Mouse (Mus musculus) liver, embryonic 11.5 days (tissue): ENCODE data around the gene Ebf1. TPM values are rescaled to one million over a fixed set of nuclear protein-coding genes. Genes with fewer than 3 reads are reported as not detected.
A peak's percentile ranks its signal among the peaks of the same experiment; 100 is the strongest.

Experiments
- ATAC-seq: fragments of 200-750 bp; cut with Nextera tagmentation; replicated peaks from 2 replicates; pipeline ENCODE4 v1.8.0; 2017; ENCODE audit warnings: moderate number of reproducible peaks, mild to moderate bottlenecking, moderate TSS enrichment, moderate library complexity; ENCODE audit not compliant: low FRiP score
- DNase-seq: peaks from one replicate; pipeline ENCODE4 v3.0.0-alpha.2; 2017; ENCODE audit warnings: low spot score
- H3K27ac ChIP-seq: fragments of 300-500 bp; sonication (generic); 2 replicates; pipeline ENCODE4 v1.5.1; 2014; ENCODE audit warnings: mild to moderate bottlenecking, low read depth, low read length, control low read depth
- H3K27me3 ChIP-seq: fragments of 300-500 bp; sonication (generic); replicated peaks from 2 replicates; pipeline ENCODE4 v1.6.1; 2014; ENCODE audit warnings: low read length, mixed read lengths; ENCODE audit not compliant: control insufficient read depth, insufficient read depth
- H3K36me3 ChIP-seq: fragments of 300-500 bp; sonication (generic); 2 replicates; pipeline ENCODE4 v1.6.1; 2014; ENCODE audit warnings: mild to moderate bottlenecking, low read length, moderate library complexity, mixed read lengths; ENCODE audit not compliant: control insufficient read depth, insufficient read depth
- H3K4me1 ChIP-seq: fragments of 300-500 bp; sonication (generic); replicated peaks from 2 replicates; pipeline ENCODE4 v1.6.1; 2014; ENCODE audit warnings: low read length, mixed read lengths; ENCODE audit not compliant: control insufficient read depth, insufficient read depth
- H3K4me2 ChIP-seq: fragments of 300-500 bp; sonication (generic); 2 replicates; pipeline ENCODE4 v1.6.1; 2014; ENCODE audit warnings: mild to moderate bottlenecking, control low read depth, moderate library complexity
- H3K4me3 ChIP-seq: fragments of 300-500 bp; sonication (generic); 2 replicates; pipeline ENCODE4 v1.5.1; 2014; ENCODE audit warnings: low read depth, low read length, control low read depth
- H3K9ac ChIP-seq: fragments of 300-500 bp; sonication (generic); 2 replicates; pipeline ENCODE4 v1.6.1; 2014; ENCODE audit warnings: low read depth, low read length, control low read depth
- H3K9me3 ChIP-seq: fragments of 300-500 bp; sonication (generic); 2 replicates; pipeline ENCODE4 v1.6.1; 2016; ENCODE audit warnings: low read length, inconsistent platforms, mixed read lengths; ENCODE audit not compliant: control insufficient read depth
- WGBS: fragments of 180-500 bp; shearing (Covaris S2); extraction: QIAGEN DNeasy Blood & Tissue Kit; methylation state at CpG from one replicate; pipeline ENCODE4 v1.1.7; 2014; 5-methylcytosine and 5-hydroxymethylcytosine counted together
- polyA plus RNA-seq: library from polyadenylated mRNA; unstranded; fragments of >200 nt; fragmentation: Nextera tagmentation; extraction: Ambion mirVana; gene quantifications from 2 replicates; pipeline ENCODE4 v1.2.1, GENCODE M21; 2014

Ebf1 gene
- polyA plus RNA-seq, 1 experiment from 2014 or later = 0.99 TPM

GRCm38 (mm10) chr11:44741042-44741491 is 124.0 kb downstream of the Ebf1 start:
- Histone ChIP-seq H3K4me2 (peak overlapping the region; percentile 34; the same call in 1 of the 2 replicates), H3K27me3 (no peaks in the 10 kb centered on the region), H3K36me3 (no peaks in the 10 kb centered on the region), H3K4me1 (no peaks in the 10 kb centered on the region), H3K27ac (no peak overlapping the region), H3K9me3 (no peaks in the 10 kb centered on the region), H3K4me3 (no peak overlapping the region), H3K9ac (no peak overlapping the region)
- WGBS = 63% methylated on average over 20 of the region's 20 CpGs
- DNase-seq (no peak), ATAC-seq (no peak)

GRCm38 (mm10) chr11:44744446-44744845 is 127.3 kb downstream of the Ebf1 start:
- 61% methylated on average over 7 of the region's 7 CpGs for WGBS
- H3K27ac ChIP-seq = no peak overlapping the region
- no peak overlapping the region for H3K4me3 ChIP-seq
- no peaks in the 10 kb centered on the region for H3K9me3 ChIP-seq
- H3K4me1 ChIP-seq = no peaks in the 10 kb centered on the region
- DNase-seq (no peak), ATAC-seq (no peak)
- no peaks in the 10 kb centered on the region for H3K36me3 ChIP-seq
- no peak overlapping the region for H3K4me2 ChIP-seq
- H3K9ac ChIP-seq = no peak overlapping the region
- H3K27me3 ChIP-seq = no peaks in the 10 kb centered on the region

GRCm38 (mm10) chr11:44745946-44746345 is 128.8 kb downstream of the Ebf1 start:
- Histone ChIP-seq H3K27ac (no peak overlapping the region), H3K27me3 (no peaks in the 10 kb centered on the region), H3K9me3 (no peaks in the 10 kb centered on the region), H3K9ac (no peak overlapping the region), H3K4me2 (no peak overlapping the region), H3K4me1 (no peaks in the 10 kb centered on the region), H3K4me3 (no peak overlapping the region), H3K36me3 (no peaks in the 10 kb centered on the region)
- DNase-seq (no peak), ATAC-seq (no peak)
- WGBS = 72% methylated on average over 2 of the region's 2 CpGs

GRCm38 (mm10) chr11:44746731-44747130 is 129.6 kb downstream of the Ebf1 start:
- WGBS = 16% methylated on average over 3 of the region's 3 CpGs
- DNase-seq = no peak

GRCm38 (mm10) chr11:44749309-44749708 is 132.2 kb downstream of the Ebf1 start:
- no peak for DNase-seq
- Histone ChIP-seq H3K9ac (no peak overlapping the region), H3K36me3 (no peaks in the 10 kb centered on the region), H3K4me1 (no peaks in the 10 kb centered on the region), H3K27me3 (no peaks in the 10 kb centered on the region), H3K4me2 (no peak overlapping the region), H3K4me3 (no peak overlapping the region), H3K9me3 (no peaks in the 10 kb centered on the region), H3K27ac (no peak overlapping the region)
- 83% methylated on average over 3 of the region's 3 CpGs for WGBS
- ATAC-seq = no peak

More at GRCm38 (mm10) chr11:44746731-44747130, 129.6 kb downstream of the Ebf1 start:
- Histone ChIP-seq H3K9ac (no peak overlapping the region), H3K4me1 (no peaks in the 10 kb centered on the region), H3K27ac (peak overlapping the region; percentile 46; the same call in 1 of the 2 replicates), H3K9me3 (no peaks in the 10 kb centered on the region), H3K27me3 (no peaks in the 10 kb centered on the region), H3K36me3 (no peaks in the 10 kb centered on the region), H3K4me3 (no peak overlapping the region), H3K4me2 (no peak overlapping the region)
- peak; percentile 80 for ATAC-seq

GRCm38 (mm10) chr11:44754336-44754735 is 137.2 kb downstream of the Ebf1 start:
- no peak overlapping the region for H3K9ac ChIP-seq
- DNase-seq (no peak), ATAC-seq (no peak)
- H3K27ac ChIP-seq = no peak overlapping the region
- WGBS = 76% methylated on average over 4 of the region's 4 CpGs
- no peaks in the 10 kb centered on the region for H3K4me1 ChIP-seq
- H3K27me3 ChIP-seq = no peaks in the 10 kb centered on the region
- no peak overlapping the region for H3K4me2 ChIP-seq
- H3K4me3 ChIP-seq = no peak overlapping the region
- H3K36me3 ChIP-seq = no peaks in the 10 kb centered on the region
- H3K9me3 ChIP-seq = no peaks in the 10 kb centered on the region

- Histone ChIP-seq H3K27me3 (no peaks in the 10 kb centered on the region), H3K27ac (no peak overlapping the region), H3K9ac (no peak overlapping the region), H3K36me3 (no peaks in the 10 kb centered on the region), H3K4me1 (no peaks in the 10 kb centered on the region), H3K9me3 (no peaks in the 10 kb centered on the region), H3K4me2 (no peak overlapping the region), H3K4me3 (no peak overlapping the region)
- WGBS = 69% methylated on average over 7 of the region's 7 CpGs
- ATAC-seq (no peak), DNase-seq (no peak)
Measured at GRCm38 (mm10) chr11:44756321-44756720, 139.2 kb downstream of the Ebf1 start.

GRCm38 (mm10) chr11:44758857-44759256 is 141.7 kb downstream of the Ebf1 start:
- Histone ChIP-seq H3K4me3 (no peak overlapping the region), H3K27ac (no peak overlapping the region), H3K9ac (no peak overlapping the region), H3K4me1 (no peaks in the 10 kb centered on the region), H3K36me3 (no peaks in the 10 kb centered on the region), H3K4me2 (no peak overlapping the region), H3K9me3 (no peaks in the 10 kb centered on the region), H3K27me3 (no peaks in the 10 kb centered on the region)
- no peak for ATAC-seq
- DNase-seq = no peak
- WGBS = 71% methylated on average over 4 of the region's 4 CpGs

- DNase-seq (no peak), ATAC-seq (no peak)
- no peaks in the 10 kb centered on the region for H3K27me3 ChIP-seq
- H3K9me3 ChIP-seq = no peaks in the 10 kb centered on the region
- WGBS = 14% methylated on average over 20 of the region's 20 CpGs
- H3K4me3 ChIP-seq = 0 out of 2 replicates have a peak overlapping the region, but pooled peaks have one; percentile 6
- no peaks in the 10 kb centered on the region for H3K4me1 ChIP-seq
- H3K4me2 ChIP-seq = peak overlapping the region; percentile 42
- no peak overlapping the region for H3K9ac ChIP-seq
- H3K27ac ChIP-seq = no peak overlapping the region
- H3K36me3 ChIP-seq = no peaks in the 10 kb centered on the region
Measured at GRCm38 (mm10) chr11:44761128-44761996, 144.2 kb downstream of the Ebf1 start.
